Mouse (Mus musculus): ENCODE results near the gene Ndufa11. TPM values are rescaled to one million over a fixed set of nuclear protein-coding genes. Genes with fewer than 3 reads are reported as not detected.

Gene Ndufa11
- polyA plus RNA-seq, 1 experiment: 662 TPM

Other genes starting within 250 kb of the Ndufa11 start
- 24.2 and 47.4 TPM in 2 replicates for gene Ptprs, start 241.3 kb upstream of the Ndufa11 start, polyA plus RNA-seq (2012; rRNA removed)
- not detected in 2 replicates for gene Znrf4, start 205.3 kb upstream of the Ndufa11 start, polyA plus RNA-seq (2012; rRNA removed)
- gene Gm20219, start 163.4 kb upstream of the Ndufa11 start, polyA plus RNA-seq (2012; rRNA removed): 2.3 and 3.2 TPM in 2 replicates
- 72.4 and 81.0 TPM in 2 replicates for gene Safb2, start 133.2 kb upstream of the Ndufa11 start, polyA plus RNA-seq (2012; rRNA removed)
- gene Safb, start 132.9 kb upstream of the Ndufa11 start, polyA plus RNA-seq (2012; rRNA removed): 91.8 and 101 TPM in 2 replicates
- 202 and 210 TPM in 2 replicates for gene 2410015M20Rik, start 108.0 kb upstream of the Ndufa11 start, polyA plus RNA-seq (2012; rRNA removed)
- 1,862 and 2,500 TPM in 2 replicates for gene Rpl36, start 104.4 kb upstream of the Ndufa11 start, polyA plus RNA-seq (2012; rRNA removed)
- 45.1 and 53.6 TPM in 2 replicates for gene Lonp1, start 90.9 kb upstream of the Ndufa11 start, polyA plus RNA-seq (2012; rRNA removed)
- 0.27 and 0.33 TPM in 2 replicates for gene Catsperd, start 89.6 kb upstream of the Ndufa11 start, polyA plus RNA-seq (2012; rRNA removed)
- 62.5 and 73.0 TPM in 2 replicates for gene Ranbp3, start 44.5 kb upstream of the Ndufa11 start, polyA plus RNA-seq (2012; rRNA removed)
- gene Vmac, start 255 bp downstream of the Ndufa11 start, polyA plus RNA-seq (2012; rRNA removed): 10.4 and 10.5 TPM in 2 replicates
- gene Nrtn, start 39.8 kb downstream of the Ndufa11 start, polyA plus RNA-seq (2012; rRNA removed): 11.0 and 11.7 TPM in 2 replicates
- 42.7 and 53.1 TPM in 2 replicates for gene Dus3l, start 47.0 kb downstream of the Ndufa11 start, polyA plus RNA-seq (2012; rRNA removed)
- gene Prr22, start 52.5 kb downstream of the Ndufa11 start, polyA plus RNA-seq (2012; rRNA removed): 3.3 and 4.1 TPM in 2 replicates
- gene Rfx2, start 113.2 kb downstream of the Ndufa11 start, polyA plus RNA-seq (2012; rRNA removed): 6.2 and 9.9 TPM in 2 replicates
- not detected in 2 replicates for gene Acsbg2, start 156.7 kb downstream of the Ndufa11 start, polyA plus RNA-seq (2012; rRNA removed)
- 0.15 and 0.19 TPM in 2 replicates for gene 1700061G19Rik, start 157.7 kb downstream of the Ndufa11 start, polyA plus RNA-seq (2012; rRNA removed)
- 32.3 and 39.8 TPM in 2 replicates for gene Mllt1, start 217.6 kb downstream of the Ndufa11 start, polyA plus RNA-seq (2012; rRNA removed)